Mouse (Mus musculus): ENCODE measurements at regions not wholly inside any gene's neighbourhood (a gene's known extent, or its start where the extent isn't known, plus 50 kb on each side); places are given as distances from the start of the nearest gene placed in this dataset.
"Not testable (repeated sequence)": the region's sequence is repeated elsewhere in the genome, so short reads cannot be mapped to it uniquely, and the experiment has no call there.

- intact Hi-C loops (cut with DNase I); DNase-seq (ENCODE audit: low spot score in 2 of 2): not testable (repeated sequence)
Measured at GRCm38 (mm10) chr1:48652545-48652944, 1759.9 kb upstream of the Slc39a10 start.

- intact Hi-C loops (cut with DNase I): no loop called here
- no peak for DNase-seq (ENCODE audit: low spot score in 2 of 2)
Measured at GRCm38 (mm10) chr1:48651387-48651786, 1758.7 kb upstream of the Slc39a10 start.

GRCm38 (mm10) chr1:48617156-48617555 is 1724.5 kb upstream of the Slc39a10 start:
- DNase-seq (ENCODE audit: low spot score in 2 of 2): no peak
- intact Hi-C loops (cut with DNase I): no loop called here

GRCm38 (mm10) chr1:48609026-48609425 is 1716.4 kb upstream of the Slc39a10 start:
- intact Hi-C loops (cut with DNase I): no loop called here
- peak; percentile 6 to 72 for DNase-seq (ENCODE audit: low spot score in 2 of 2)
